Mouse (Mus musculus) liver, adult 2 months (tissue): ENCODE data around the gene Slc5a6.

Source experiments
- CTCF ChIP-seq: fragments of 200-500 bp; IDR thresholded peaks from 2 replicates; pipeline ENCODE4 v1.5.1; 2011; ENCODE audit warnings: low read depth, low read length, control low read depth
- POLR2A ChIP-seq: fragments of 200-500 bp; IDR thresholded peaks from 2 replicates; pipeline ENCODE4 v1.6.1; 2011; ENCODE audit warnings: low read length, control low read depth; ENCODE audit not compliant: insufficient read depth; ENCODE audit errors: extremely low read depth

GRCm38 (mm10) chr5:31082935-31083625 is 34.4 kb upstream of the Slc5a6 start:
- TF ChIP-seq CTCF (no peak), POLR2A (no peak)
